Mouse (Mus musculus): ENCODE measurements at regions not wholly inside any gene's neighbourhood (a gene's known extent, or its start where the extent isn't known, plus 50 kb on each side); places are given as distances from the start of the nearest gene placed in this dataset.

DNA sequence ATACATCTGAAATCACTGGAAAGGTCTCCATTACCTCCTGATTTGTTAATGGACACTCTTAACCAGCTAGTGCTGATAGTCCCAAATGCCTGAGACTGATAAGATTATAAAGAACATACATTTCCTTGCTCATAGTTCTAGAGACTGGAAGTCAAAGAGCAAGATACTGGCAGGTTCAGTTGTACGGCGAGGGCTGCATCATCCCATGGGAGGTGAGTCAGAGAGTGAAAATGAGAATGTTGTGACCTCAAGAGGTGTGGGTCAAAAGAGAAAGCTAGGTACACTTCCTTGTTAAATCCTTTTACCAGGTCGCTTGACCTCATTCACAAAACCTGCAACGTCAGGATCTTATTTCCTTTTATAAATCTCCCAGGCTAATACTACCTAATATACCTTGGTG lies 72.7 kb upstream of the Klf12 start:
- TF ChIP-seq GATA1 (IDR thresholded peaks at IDR 0.05; ENCODE audit: low read length), result no peak
- no peak for TF ChIP-seq TAL1 (IDR thresholded peaks at IDR 0.05; ENCODE audit: low read length)
